Mouse (Mus musculus) bone marrow macrophage, adult 2 months (primary cell): ENCODE data around the gene Olfr1179.

ENCODE experiments used
- CTCF ChIP-seq: IDR thresholded peaks from 2 replicates; pipeline ENCODE4 v1.5.1; 2012; ENCODE audit warnings: low read depth, mild to moderate bottlenecking, low read length, moderate library complexity
- POLR2A ChIP-seq: IDR thresholded peaks from 2 replicates; pipeline ENCODE4 v1.6.1; 2012; ENCODE audit warnings: mild to moderate bottlenecking, low read depth, low read length, borderline replicate concordance

DNA sequence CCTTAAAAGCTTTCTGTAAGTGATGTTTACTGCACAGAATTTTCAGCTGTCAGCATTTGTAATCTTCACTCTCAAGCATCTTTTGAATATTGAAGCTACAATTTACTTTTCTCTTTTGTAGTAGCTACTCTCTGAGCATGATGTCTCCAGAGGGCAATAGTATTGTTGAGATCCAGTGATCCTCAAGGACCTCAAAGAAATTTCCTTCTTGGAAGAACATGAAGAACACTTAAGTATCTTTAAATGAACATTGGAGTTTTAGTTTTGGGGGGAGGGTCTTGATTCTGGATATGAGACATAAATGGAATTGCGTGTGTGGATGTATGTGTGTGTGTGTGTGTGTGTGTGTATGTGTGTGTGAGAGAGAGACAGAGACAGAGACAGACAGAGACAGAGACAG, 42.8 kb upstream of the Olfr1179 start, which contains the start of gene Gm13757:
- TF ChIP-seq CTCF: no peak
- TF ChIP-seq POLR2A: no peak
